Mouse (Mus musculus) thymus, postnatal 4 days (tissue): ENCODE results near the gene Itpkb.

Source experiments
- DNase-seq: peaks from one replicate; pipeline ENCODE4 v3.0.0; 2021

Itpkb gene

DNA sequence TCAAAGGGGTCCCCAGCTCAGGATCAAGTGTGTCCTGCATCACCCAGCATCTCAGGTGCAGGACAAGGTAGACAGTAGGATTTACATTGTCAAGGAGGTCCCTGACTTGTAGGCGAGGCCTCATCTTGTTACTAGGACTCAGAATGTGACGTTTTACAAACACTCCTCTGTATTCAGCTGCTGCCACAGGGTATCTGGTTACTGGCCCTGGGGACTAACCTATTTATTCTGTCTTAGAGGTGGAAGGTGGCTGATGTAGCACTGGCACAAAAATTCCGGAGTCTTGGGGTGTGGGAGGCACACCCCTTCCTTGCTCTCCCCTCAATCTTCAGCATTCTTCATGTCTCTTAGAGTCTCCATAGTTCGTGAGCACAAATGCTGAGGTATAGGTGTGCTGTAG is 16.8 kb downstream of the Itpkb start:
- no peak for DNase-seq

DNA sequence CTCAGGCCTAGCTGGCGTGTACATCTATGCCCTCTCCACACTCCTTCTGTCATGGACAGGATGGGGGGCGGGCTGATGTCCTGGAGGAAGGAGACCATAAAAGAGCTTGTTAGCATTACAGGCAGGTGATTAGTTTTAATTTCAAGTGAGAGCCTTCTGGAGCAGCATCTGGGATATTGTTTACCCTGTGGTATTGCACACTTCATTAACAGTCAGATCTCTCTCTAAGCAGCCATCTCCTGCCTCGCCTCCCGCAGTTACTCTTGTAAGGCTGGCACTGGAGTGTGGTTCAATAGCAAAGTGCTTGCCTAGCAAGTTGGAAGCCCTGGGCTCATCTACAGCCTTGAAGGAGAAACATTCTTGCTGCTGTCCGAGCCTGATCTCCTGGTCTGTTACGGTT is 17.6 kb downstream of the Itpkb start:
- no peak for DNase-seq

DNA sequence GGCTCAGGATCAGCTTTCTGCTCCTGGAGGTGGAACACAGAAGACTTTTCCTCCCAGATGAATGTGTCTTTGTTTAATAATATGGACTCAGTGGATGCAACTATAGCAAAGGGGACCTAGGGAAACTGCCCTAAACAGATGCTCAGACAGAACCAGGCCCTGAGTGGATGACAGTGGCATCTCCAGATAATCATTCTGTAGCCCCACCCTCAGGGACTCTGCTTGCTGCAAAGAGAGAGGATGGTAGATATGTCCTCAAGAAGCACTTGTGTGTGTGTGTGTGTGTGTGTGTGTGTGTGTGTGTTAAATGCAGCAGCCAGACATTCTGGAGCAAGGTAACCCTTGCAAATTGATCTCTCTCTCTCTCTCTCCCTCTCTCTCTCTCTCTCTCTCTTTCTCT is 18.8 kb downstream of the Itpkb start:
- no peak for DNase-seq

DNA sequence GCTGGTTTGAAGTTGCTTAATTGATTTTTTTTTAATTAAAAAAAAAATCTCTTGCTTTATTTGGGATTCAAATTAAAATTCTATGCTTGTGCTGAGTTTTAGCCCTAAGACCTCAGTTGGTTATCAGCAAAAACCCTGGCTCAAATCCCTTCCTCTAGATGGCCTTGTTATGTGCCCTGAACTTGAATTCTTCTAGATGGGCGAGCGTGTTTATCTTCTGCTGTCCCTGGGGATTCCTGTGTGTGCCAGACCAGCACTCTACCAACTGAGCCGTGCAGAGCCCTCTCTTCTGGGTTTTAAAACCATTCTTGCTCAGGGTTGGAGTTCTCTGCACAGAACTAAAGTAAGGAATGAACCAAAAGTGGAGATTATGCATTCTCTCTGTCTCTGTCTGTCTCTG is 22.0 kb downstream of the Itpkb start:
- DNase-seq, result no peak

DNA sequence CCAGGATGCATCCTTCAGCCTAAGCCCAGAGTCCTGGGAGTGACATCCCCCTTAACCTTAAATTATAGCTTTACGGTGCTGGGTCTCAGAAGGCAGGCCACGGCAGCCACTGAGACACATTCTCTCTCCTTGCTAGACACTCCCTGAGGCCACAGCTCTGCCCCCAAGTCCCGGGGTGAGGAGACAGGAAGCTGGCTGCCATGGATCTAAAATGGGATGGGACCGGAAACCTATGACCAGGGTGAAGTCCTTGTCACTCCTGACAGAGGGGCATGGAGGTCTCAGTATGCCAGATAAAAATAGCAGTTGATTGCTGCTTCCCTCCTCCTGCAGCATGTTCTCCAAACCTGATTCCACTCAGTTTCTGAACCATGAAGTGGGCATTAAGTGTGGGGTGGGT is 23.8 kb downstream of the Itpkb start:
- DNase-seq, result no peak

DNA sequence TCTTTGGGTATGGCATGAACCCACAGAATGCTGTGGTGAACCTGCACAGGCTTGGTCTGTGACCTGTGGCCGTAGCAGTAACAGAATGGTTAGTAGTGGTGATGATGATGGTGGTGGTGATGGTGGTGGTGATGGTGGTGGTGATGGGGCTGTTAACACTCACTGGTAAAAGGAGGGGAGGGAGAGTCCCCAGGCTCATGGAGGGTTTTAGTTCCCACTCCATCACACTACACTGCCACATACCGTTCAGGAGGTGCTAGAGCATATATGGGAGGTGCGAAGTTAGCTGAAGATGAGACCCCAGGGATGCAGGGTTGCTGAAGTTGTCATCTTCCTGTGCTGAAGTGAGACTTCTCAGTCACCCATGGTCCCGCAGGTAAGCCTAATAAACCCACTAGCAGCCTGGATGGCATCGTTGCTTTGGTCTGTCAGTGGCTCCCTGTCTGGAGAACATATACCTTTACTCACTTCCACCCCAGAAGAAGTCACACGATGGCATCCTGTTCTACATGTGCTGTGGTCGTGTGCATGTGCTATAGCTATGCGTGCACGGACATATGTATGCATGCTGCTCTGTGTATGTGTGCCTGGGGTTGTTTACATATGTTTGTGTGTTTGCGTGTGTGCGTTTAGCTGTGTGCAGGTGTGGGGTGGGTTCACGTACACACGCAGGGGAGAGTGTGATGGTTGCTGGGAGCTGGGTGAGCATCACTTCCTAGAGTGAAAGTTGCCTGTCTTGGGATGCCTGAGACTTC is 24.9 kb downstream of the Itpkb start:
- DNase-seq, result peak; percentile 37

DNA sequence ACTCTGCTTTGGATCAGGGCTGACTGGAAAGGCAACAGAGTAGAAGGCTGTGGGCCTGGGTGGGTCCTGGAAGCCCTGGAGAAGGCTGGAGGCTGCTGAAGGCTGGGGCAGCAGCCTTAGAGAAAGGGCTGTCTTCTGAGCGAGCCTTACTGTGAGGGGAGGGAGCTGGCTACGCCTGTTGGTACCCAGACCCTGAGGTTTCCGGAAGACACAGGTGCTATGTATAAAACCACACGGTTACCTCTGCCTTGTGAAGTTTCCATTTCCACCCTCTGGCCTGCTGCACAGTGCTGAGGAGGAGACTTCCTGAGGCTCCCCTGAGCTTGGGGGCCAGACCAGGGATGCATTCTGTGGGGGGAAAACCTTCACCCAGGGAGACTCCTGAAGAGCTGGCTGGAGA is 25.9 kb downstream of the Itpkb start:
- DNase-seq, result peak; percentile 73

DNA sequence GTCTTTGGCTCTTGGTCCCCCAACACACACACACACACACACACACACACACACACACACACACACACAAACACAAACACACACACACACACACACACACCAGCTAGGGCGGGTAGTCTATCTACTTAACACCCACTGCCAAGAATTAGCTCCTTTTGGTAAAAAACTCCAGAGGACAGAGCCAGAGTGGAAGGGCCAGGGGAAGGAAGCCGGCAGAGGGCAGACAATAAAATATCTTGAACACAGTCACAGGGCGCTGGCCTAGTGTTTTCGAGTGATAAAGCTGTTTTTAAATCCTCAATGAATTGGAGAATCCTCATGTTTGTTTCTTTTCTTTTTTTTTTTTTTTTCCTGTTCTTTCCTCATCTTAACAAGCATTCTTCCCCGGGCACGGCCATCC is 26.6 kb downstream of the Itpkb start:
- no peak for DNase-seq

DNA sequence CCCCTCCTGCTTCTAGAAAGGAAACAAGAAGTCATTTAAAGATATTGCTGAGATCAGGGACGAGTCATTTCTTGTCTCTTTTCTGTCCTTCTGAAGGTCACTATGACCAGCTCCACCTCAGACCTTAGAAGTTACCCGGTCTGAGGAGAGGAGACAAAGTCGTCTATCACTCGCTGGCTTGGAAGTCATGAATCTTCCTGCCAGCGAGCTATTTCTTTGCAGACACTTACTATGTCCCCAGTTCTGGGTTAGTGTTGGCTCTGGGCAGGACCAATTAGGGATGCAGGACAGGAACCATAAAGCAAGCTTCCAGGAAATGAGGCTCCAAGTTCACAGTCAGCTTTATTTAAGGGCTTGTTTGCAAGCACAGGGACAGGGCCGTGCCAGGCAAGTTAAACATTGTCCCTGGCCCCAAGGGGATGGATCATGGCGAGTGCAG is 27.6 kb downstream of the Itpkb start:
- DNase-seq, result no peak

DNA sequence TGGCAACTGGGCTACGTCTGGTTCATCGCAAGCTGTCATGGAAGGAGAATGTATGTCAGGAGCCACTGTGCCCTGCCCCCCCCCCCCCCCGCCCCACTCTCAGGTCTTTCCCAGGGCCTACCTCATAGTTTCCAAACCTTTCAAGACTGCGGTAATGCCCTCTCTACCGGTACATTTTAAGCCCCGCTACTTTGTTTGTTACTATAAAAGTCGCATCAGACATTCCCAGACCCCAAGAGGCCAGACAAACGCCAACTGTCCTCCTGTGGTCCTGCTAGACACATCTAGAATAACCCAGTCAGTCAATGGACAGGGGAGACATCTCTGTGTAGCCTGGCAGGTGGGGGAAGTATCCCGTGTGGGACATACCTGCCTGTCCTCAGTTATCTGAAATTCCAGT is 28.2 kb downstream of the Itpkb start:
- DNase-seq, result no peak

DNA sequence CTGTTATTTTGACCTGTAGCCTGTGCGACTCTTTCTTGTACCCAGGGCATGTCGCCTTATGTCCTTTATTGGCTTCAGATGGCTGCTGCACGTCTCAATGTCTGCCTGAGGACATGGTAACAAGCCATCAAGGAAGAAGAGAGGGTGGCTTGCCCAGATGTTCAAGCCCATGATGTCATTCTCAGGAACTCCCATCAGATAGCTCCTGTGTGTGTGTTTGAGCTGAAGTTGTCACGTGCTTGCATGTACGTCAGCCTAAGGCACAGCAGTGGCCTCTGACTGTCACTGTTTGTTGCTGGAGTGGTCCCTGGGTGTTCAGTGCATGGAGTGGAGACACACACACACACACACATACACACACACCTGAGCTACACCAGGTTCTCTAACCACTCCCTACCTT is 29.0 kb downstream of the Itpkb start:
- peak; percentile 50 for DNase-seq

DNA sequence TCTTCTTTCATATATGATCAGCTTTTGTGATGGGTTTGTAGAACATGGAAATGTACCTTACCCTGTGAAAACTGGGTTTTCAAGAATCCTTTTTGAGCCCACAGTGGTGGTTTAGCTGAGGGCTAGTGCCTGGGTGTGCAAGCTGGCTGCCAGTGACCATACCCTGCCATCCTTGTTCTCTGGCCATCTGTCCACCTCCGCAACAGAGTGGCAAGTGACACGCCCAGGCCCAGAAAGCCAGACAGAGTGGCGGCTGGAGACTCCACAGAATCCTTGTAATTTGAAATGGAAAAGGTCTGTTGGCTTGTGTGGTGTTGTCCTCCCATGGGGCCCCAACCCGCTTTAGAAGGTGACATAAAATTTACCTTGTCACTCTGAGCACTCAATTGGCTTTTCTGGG is 31.9 kb downstream of the Itpkb start:
- DNase-seq, result no peak

DNA sequence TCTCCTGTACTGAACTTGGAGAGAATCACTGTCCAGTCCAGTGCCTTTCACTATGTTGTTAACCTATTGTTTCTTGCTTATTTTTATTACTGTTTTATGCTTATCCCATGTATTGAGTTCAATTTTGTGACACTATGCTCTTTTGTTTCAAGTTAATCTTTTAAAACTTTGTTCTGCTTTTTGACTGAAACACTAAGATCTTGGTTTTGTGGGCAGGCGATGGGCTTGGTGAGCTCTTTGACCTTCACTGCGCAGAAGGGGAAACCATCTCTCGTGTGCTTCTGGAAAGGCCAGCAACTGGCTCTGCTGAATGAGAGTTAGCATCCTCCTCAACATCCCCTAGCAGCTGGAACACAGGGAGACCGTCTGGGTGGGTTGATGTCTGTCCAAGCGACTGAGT is 32.6 kb downstream of the Itpkb start:
- DNase-seq, result no peak

DNA sequence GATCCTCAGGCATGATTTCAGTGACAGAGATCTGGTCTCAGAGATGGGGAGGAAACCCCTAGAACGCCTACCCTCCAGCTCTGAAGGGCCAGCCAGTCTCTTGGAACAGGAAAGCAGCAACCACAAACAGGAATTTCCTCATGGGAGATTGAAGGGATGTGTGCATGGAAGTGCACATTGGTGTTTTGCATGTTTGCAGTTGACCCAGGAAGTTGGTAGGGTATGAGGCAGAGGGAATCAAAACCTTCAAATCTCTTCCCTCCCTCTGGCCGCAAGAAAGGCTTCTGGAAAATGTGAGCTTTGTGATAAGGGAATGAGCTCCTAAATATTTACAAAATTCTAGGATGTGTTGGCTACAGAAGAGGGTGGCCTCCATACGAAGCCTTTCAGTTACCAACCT is 33.0 kb downstream of the Itpkb start:
- no peak for DNase-seq

DNA sequence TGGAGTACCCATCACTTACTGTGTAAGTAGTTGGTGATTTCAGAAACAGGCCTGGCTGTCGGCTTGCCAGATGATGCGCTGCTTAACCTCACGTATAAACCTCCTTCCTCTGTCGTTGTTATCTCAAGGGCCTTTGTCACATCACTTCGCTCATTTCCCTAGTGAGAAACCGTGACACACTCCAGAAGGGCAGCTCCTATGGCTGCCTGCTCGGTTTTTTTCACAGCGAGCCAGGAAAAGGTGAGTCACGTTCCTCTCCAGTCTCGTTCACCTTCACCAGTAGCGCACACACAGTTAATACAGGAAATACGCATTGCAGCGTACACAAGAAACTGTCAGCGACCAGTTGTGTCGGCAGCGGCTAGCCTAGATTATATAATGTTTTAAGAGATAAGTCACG is 33.7 kb downstream of the Itpkb start:
- DNase-seq, result peak; percentile 39

DNA sequence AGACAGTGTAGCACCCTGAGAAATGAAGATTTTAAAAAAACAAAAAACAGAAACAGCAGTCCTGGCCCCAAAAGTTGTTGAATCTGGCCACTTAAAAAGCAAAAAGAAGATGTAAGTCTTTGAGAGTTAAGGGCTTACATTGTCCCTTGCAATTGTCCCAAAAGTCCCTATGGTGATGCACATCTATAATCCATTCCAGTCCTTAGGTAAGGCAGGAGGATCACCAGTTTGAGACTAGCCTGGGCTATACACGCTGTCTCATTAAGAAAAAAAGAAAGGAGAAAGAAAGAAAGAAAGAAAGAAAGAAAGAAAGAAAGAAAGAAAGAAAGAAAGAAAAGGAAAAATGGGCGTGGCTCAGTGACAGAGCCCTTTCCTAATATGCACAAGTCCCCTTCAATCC is 34.4 kb downstream of the Itpkb start:
- no peak for DNase-seq

DNA sequence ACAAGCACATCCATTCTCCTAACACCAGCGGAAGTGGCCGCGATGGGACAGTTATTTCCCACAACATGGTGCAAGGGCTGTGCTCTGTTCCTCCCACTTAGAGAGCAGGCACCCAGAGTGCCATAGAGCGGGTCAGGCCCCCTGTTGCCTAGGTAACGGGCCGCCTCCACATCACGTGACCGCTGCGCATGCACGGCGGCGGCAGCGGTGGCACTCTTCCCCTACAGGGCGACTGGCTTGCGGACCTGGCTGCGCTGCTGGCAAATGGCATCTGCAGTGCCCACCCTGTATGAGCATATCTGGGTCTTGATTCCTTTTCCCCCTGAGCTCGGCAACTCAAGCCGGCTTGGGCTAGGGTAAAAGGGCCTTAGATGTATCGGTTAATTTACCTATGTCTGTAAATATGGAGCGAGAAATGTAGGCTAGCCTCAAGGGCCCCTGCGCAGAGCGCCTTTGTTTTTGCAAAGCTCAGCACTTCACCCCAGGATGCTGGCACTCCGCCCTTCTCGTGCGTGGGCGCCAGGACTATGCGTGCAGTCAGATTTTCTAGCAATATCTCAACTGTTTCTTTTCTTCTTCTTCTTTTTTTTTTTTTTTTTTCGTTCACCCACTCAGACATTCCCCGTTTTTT is 35.0 kb downstream of the Itpkb start:
- DNase-seq, result peak; percentile 97

DNA sequence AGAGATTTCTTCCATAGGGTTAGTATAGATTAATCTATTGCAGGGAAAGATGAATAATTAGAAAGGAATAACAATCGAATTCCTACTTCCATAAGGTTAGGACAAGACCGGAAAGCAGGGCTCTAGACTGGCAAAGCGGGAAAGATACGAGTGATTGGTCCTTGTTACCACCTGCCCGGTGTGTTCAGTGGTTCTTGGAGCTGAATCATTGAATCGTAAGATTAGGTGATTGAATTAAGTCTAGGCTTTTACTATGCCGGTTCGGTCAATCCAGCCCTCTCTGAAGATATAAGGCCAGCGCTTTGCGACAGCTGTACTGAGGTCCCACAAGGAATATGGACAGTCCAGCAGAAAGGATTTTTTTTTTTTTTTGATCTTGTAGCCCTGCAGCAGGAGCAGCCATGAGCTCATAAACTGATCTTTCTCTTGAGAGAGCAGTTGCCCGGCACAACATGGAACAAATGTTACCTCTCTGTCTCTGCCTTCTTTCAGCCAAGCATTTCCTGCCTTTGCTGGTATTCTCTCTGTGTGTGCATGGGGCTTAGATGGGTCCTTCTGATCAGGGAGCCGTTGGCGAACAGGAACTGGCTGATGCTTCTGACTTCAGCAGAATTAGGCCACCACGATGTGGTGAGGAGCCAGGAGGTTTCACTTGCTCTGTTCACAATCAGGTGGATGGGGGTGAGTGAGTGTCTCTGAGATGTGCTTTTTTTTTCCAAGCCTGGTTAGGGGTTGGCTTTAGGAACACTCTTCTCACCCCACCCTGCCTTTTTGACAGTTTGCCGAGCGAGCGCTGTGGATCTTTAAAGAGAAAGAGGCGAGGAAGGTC is 35.9 kb downstream of the Itpkb start:
- peak; percentile 66 for DNase-seq

DNA sequence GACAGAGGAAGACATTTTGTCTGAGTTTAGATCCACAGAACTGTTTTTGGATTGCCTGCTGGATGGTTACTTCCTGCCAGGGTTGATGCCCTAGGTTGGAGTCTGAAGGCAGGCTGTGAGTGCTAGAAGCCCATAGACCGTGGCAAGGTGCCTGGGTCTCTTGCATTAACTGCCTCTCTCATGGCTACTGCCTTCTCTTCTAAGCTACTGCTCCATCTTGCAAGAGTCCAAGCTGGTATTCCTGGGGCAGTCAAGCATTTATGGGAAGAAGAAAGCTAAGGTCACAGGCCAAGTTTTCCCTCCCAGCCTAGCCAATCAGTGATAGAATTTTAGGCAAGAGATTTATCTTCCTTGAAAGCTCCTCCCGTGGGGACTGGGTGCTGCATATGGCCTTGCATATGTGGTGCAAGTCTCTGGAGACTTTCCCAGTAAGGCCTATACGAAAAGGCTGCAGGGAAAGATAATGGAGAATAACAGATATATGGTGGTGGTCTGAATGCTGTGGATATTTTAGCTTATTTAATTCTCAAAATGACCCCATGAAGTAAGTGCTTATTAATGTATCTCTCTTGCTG is 36.8 kb downstream of the Itpkb start:
- no peak for DNase-seq

DNA sequence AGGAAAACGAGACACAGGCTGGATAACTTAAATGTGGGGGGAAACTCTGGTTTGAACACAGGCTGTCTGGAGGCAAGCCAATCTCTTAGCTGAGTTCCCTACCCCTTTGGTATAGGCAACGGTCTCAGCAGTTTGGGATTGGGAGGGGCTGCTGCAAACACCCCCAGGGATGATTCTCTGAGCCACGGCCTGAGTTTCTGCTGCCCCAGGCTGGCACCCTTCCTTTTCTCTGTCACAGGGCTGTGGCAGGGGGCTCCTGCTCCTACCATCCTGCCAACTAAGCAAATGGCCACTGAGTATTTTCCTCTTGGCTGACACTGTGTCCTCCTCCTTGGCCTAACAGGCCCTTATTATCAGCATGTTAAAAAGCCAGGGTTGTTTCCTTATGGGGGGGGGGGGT is 37.3 kb downstream of the Itpkb start:
- no peak for DNase-seq

DNA sequence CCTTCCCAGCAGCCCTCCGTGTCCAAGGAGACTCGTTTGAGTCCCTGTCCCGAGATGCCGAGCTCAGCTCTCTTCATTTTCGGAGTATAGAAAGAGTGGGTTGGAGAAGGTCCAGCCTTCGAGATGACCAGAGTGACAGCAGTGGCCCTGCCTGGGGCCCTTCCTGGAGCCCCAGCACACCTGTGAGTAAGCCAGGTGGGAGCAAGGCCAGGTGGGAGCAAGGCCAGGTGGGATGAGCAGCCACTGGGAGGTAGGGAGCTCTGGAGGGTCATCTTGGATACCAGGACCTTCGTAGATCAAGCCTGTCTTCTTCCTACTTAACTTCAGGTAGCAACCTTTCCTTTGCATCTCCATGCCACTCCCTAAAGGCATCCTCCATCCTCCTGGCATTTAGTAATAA is 37.8 kb downstream of the Itpkb start:
- DNase-seq, result no peak

DNA sequence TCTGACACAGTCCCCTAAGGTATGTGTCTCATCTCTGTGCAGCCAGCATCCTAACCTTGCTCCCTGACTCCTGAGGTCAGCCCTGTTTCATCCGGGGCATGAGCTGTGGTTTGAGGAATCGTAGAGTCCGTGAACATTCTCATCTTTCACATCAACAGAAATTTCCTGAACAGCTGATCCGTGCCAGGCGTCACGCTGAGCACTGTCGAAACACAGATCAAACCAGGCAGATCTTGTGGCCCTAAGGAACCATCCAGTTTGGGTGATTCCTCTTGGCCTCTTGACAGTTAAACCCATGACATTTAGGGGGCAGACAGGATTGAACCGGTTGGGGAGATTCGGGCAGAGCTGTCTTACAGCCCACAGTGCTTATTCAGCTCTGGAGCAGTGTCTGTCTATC is 38.4 kb downstream of the Itpkb start:
- DNase-seq, result no peak

DNA sequence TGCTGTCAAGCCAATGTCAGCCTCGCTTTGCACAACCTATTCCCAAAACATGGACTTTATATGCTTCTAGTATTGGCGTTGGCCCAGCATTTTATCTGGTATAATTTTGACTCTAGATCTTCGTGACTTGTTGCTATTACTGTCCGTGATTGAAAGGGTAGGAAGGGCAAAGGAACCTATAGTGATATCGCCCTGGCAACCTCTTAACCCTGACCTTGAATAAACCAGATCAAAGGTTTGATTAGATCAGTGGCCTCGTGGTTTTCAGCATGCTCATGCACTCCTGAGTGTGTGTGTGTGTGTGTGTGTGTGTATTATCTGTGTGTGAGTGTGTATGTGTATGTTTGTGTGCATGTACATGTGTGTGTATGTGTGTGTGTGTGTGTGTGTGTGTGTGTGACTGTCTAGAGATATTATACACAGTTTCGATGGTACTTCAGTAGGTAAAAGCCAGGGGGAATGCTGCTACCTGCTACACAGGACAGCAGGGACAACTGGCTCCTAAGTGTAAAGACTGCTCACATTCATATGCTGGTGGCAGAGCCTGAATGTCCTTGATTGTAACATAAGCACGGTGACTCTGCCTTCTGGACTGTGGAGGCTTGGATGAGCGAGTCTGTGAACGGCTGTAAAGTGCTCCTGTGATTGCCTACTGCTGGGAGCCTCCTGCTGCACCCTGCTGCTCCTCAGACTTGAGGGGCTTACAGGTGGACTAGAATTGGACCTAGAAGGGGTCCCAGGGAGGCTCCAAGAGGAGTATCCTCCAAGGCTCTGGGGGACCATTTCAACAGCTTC is 40.8 kb downstream of the Itpkb start:
- DNase-seq, result no peak
